Mouse (Mus musculus): Measurements from ENCODE around the gene Zfp738.
"Not testable (repeated sequence)": the region's sequence is repeated elsewhere in the genome, so short reads cannot be mapped to it uniquely, and the experiment has no call there.

The Zfp738 gene

GRCm38 (mm10) chr13:67686971-67687370 is at the start of gene Zfp738:
Gene Zfp738, minus strand, starts transcription at chr13:67687071.
- DNase-seq (ENCODE audit: low spot score in 2 of 2): no peak

- DNase-seq (ENCODE audit: low spot score in 2 of 2): not testable (repeated sequence)
Observed at GRCm38 (mm10) chr13:67734391-67734790, 47.5 kb upstream of the Zfp738 start.

- peak in 1 of 2 experiments; percentile 8 for DNase-seq (ENCODE audit: low spot score in 2 of 2)
Observed at GRCm38 (mm10) chr13:67729441-67729840, 42.6 kb upstream of the Zfp738 start.

DNA sequence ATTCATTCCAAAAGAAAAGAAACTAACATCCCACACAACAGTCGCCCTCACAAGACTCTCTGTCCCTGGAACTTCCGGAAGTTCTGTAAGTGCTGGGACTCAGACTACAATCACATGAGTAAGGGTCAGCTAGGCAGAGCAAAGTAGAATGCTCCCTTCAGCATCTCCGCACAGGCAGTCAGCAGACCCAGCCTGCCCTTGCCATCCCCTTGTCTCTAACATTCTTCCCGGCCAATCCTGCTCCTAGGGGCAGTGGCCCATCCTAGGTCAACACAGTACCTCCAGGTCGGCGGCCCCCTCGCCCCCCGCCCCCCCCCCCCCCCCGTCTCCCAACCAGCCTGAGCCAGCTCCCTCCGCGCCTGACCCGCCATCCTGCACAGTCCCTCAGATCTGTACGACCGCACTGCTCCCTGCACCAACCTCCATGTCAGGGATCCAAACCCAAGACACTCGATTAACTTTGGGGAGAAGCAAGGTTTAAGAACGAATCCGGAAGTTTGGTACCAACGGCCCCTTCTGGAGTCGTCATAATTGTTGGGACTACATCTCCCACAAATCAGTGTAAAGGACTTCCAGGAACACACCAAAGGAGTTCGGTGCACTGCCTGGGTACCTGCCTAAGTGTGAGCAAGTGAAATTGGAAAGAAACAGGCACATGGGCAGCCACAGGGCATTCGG is 41.9 kb upstream of the Zfp738 start, which contains the start of gene Zfp65:
Zfp65 (minus strand) TSS at position 533 of the 678 bp plus-strand sequence.
- peak in 1 of 2 experiments; percentile 28 for DNase-seq (ENCODE audit: low spot score in 2 of 2)

GRCm38 (mm10) chr13:67728106-67728505 is 41.2 kb upstream of the Zfp738 start:
- DNase-seq (ENCODE audit: low spot score in 2 of 2): no peak

GRCm38 (mm10) chr13:67725331-67725730 is 38.5 kb upstream of the Zfp738 start:
- DNase-seq (ENCODE audit: low spot score in 2 of 2): peak in 1 of 2 experiments; percentile 48

- DNase-seq (ENCODE audit: low spot score in 2 of 2): peak; percentile 58 to 78
Observed at GRCm38 (mm10) chr13:67723848-67724479, 37.1 kb upstream of the Zfp738 start.

- not testable (repeated sequence) for DNase-seq (ENCODE audit: low spot score in 2 of 2)
Observed at GRCm38 (mm10) chr13:67683841-67684240, 3.0 kb downstream of the Zfp738 start.

- peak; percentile 45 to 67 for DNase-seq (ENCODE audit: low spot score in 2 of 2)
Observed at GRCm38 (mm10) chr13:67682959-67683735, 3.7 kb downstream of the Zfp738 start.

DNA sequence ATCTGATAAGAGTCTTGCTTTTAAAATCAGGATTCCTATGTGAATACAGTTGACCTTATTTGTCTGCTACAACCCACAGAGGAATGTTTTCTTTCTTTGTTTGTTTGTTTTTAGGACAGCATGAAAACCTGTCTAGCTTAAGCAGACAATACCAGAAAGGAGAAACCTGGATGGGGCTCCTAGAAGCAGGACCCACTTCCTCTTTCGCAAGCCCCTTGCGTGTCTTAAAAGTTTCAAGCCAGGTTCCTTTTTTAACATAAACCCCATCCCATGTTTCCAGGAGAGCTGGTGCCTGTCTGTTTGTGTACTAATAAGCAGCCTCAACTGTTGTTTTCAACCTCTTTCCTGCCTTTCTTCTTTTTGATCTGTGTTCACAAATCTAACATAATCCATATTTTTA is 12.0 kb downstream of the Zfp738 start:
- DNase-seq (ENCODE audit: low spot score in 2 of 2): no peak

DNA sequence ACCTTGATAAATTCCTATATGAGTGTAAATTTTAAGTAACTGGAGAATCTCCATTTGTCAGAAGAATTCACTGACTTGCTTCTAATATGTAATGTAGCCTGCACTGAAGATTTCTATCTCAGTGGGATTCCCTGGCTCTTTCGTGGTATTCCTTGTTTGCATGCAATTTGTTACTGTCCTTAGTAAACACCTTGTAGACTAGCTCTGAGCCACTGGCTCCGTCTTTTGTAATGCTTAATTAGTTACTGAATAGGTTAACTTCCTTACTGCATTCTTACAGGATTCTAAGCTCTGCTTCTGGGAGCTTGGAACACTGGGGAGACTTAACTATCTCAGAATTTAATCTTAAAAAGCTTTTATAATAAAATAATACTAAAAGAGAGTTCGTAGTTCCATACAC is 34.4 kb downstream of the Zfp738 start:
- no peak for DNase-seq (ENCODE audit: low spot score in 2 of 2)

GRCm38 (mm10) chr13:67637294-67638007 is 49.4 kb downstream of the Zfp738 start, which contains the start of the genes Gm49345 and Zfp729a:
Gene Gm49345, minus strand, starts transcription at chr13:67637769.
Gene Zfp729a, minus strand, starts transcription at chr13:67637791.
- peak; percentile 41 to 56 for DNase-seq (ENCODE audit: low spot score in 2 of 2)

GRCm38 (mm10) chr13:67610108-67610507 is 76.8 kb downstream of the Zfp738 start:
- no peak for DNase-seq (ENCODE audit: low spot score in 2 of 2)

GRCm38 (mm10) chr13:67609066-67609876 is 77.6 kb downstream of the Zfp738 start, which contains the start of gene Zfp729b:
Gene Zfp729b, minus strand, starts transcription at chr13:67609707.
- peak; percentile 76 to 84 for DNase-seq (ENCODE audit: low spot score in 2 of 2)
